Mouse (Mus musculus) neutrophil, adult 5-6 weeks (primary cell): ENCODE results near the gene Btbd2. TPM values are rescaled to one million over a fixed set of nuclear protein-coding genes. Genes with fewer than 3 reads are reported as not detected.
A peak's percentile ranks its signal among the peaks of the same experiment; 100 is the strongest.

Source experiments
- ATAC-seq: fragments of 151-379, 151-347 bp; 2 replicates; pipeline ENCODE4 v1.8.0; 2017; ENCODE audit warnings: mild to moderate bottlenecking, moderate TSS enrichment; ENCODE audit not compliant: insufficient number of reproducible peaks, poor library complexity, low FRiP score, severe bottlenecking; ENCODE audit errors: extremely low read depth
- total RNA-seq: library from RNA; stranded (forward); fragments of 200-1000 nt; gene quantifications from 2 replicates; pipeline ENCODE4 v1.2.3, GENCODE M21; 2017

The Btbd2 gene
- total RNA-seq, 1 experiment from 2014 or later: 21.4 TPM

- ATAC-seq: no peak
Observed at GRCm38 (mm10) chr10:80674161-80674711, 17.4 kb upstream of the Btbd2 start.

GRCm38 (mm10) chr10:80673690-80674089, 16.8 kb upstream of the Btbd2 start:
- ATAC-seq: no peak

GRCm38 (mm10) chr10:80671936-80672690, 15.2 kb upstream of the Btbd2 start:
- ATAC-seq: no peak

- ATAC-seq: no peak
Observed at GRCm38 (mm10) chr10:80671251-80671650, 14.4 kb upstream of the Btbd2 start.

GRCm38 (mm10) chr10:80670531-80670930, 13.7 kb upstream of the Btbd2 start:
- no peak for ATAC-seq

GRCm38 (mm10) chr10:80669737-80670485, 13.0 kb upstream of the Btbd2 start:
- no peak for ATAC-seq

- ATAC-seq: no peak
Observed at GRCm38 (mm10) chr10:80669018-80669417, 12.1 kb upstream of the Btbd2 start.

- no peak for ATAC-seq
Observed at GRCm38 (mm10) chr10:80668614-80669013, 11.7 kb upstream of the Btbd2 start.

- ATAC-seq: no peak
Observed at GRCm38 (mm10) chr10:80666837-80667412, 10.1 kb upstream of the Btbd2 start.

GRCm38 (mm10) chr10:80665981-80666733, 9.3 kb upstream of the Btbd2 start:
- no peak for ATAC-seq

- no peak for ATAC-seq
Observed at GRCm38 (mm10) chr10:80665459-80665858, 8.6 kb upstream of the Btbd2 start.

GRCm38 (mm10) chr10:80665016-80665380, 8.1 kb upstream of the Btbd2 start:
- ATAC-seq: no peak

- no peak for ATAC-seq
Observed at GRCm38 (mm10) chr10:80664197-80665015, 7.5 kb upstream of the Btbd2 start.

GRCm38 (mm10) chr10:80663485-80664196, 6.8 kb upstream of the Btbd2 start:
- ATAC-seq: 0 out of 2 replicates have a peak, but pooled peaks have one; percentile 7

- peak; percentile 31; the same call in 1 of the 2 replicates for ATAC-seq
Observed at GRCm38 (mm10) chr10:80661149-80661548, 4.3 kb upstream of the Btbd2 start.

GRCm38 (mm10) chr10:80659213-80659612, 2.3 kb upstream of the Btbd2 start:
- no peak for ATAC-seq

GRCm38 (mm10) chr10:80658841-80659202, 2.0 kb upstream of the Btbd2 start:
- peak; percentile 43; the same call in 1 of the 2 replicates for ATAC-seq
